ENCODE assay signal across 8 mouse cellular contexts in genomic region chr15:59728817-59729560, GRCm38 (mm10).
DNase-seq lines count a peak whose midpoint lies in the region; ATAC-seq and TF ChIP-seq lines count a peak whose summit lies in the region.

No protein-coding gene starts in this region.

- peaks cover 35% of the 10 kb centered on the region for H3K4me1 ChIP-seq in bone marrow macrophage, adult 2 months (ENCODE audit: control insufficient read depth, insufficient read depth, low read length)
- peaks cover 7% of the 10 kb centered on the region for H3K4me1 ChIP-seq in liver, embryonic 13.5 days (replicated peaks)
- no peaks in the 10 kb centered on the region for H3K4me1 ChIP-seq in forebrain, embryonic 13.5 days
- H3K4me1 ChIP-seq in midbrain, embryonic 10.5 days: no peaks in the 10 kb centered on the region

- H3K4me3 ChIP-seq in layer of hippocampus, adult 2 months: no peak overlapping the region
- H3K4me3 ChIP-seq in bone marrow macrophage, adult 2 months (ENCODE audit: insufficient read depth, low read length): peak overlapping the region; percentile 21
- H3K4me3 ChIP-seq in liver, embryonic 13.5 days (replicated peaks): no peak overlapping the region
- no peak overlapping the region for H3K4me3 ChIP-seq in forebrain, embryonic 13.5 days
- no peak overlapping the region for H3K4me3 ChIP-seq in midbrain, embryonic 10.5 days

- peak; percentile 33 for DNase-seq in adrenal gland, adult 2 months
- no peak for DNase-seq in adrenal gland, postnatal 25 days
- DNase-seq in layer of hippocampus, adult 2 months (ENCODE audit: low spot score in 2 of 2): peak in 1 of 2 experiments; percentile 16
- DNase-seq in layer of hippocampus, adult 9-10 months (ENCODE audit: low spot score): no peak
- no peak for DNase-seq in liver, embryonic 13.5 days
- no peak for DNase-seq in midbrain, embryonic 10.5 days (ENCODE audit: low spot score)

- ATAC-seq in liver, embryonic 13.5 days (ENCODE audit: low read depth): no peak
- no peak for ATAC-seq in forebrain, embryonic 13.5 days

- no peak for TF ChIP-seq CTCF in layer of hippocampus, adult 2 months (conservative IDR thresholded peaks at IDR 0.05)
- TF ChIP-seq CTCF in bone marrow macrophage, adult 2 months (IDR thresholded peaks at IDR 0.05; ENCODE audit: low read depth, low read length): no peak

- no peaks in the 10 kb centered on the region for H3K27me3 ChIP-seq in liver, embryonic 13.5 days
- no peaks in the 10 kb centered on the region for H3K27me3 ChIP-seq in forebrain, embryonic 13.5 days
- no peaks in the 10 kb centered on the region for H3K27me3 ChIP-seq in midbrain, embryonic 10.5 days (ENCODE audit: low read depth, poor library complexity, severe bottlenecking)

- H3K36me3 ChIP-seq in liver, embryonic 13.5 days: no peaks in the 10 kb centered on the region
- no peaks in the 10 kb centered on the region for H3K36me3 ChIP-seq in forebrain, embryonic 13.5 days (ENCODE audit: poor library complexity, severe bottlenecking)
- no peaks in the 10 kb centered on the region for H3K36me3 ChIP-seq in midbrain, embryonic 10.5 days

- no peak for TF ChIP-seq POLR2A in bone marrow macrophage, adult 2 months (IDR thresholded peaks at IDR 0.05; ENCODE audit: borderline replicate concordance, low read depth, low read length)

- H3K27ac ChIP-seq in layer of hippocampus, adult 2 months: peak overlapping the region; percentile 64
- peak overlapping the region; percentile 91 for H3K27ac ChIP-seq in bone marrow macrophage, adult 2 months (ENCODE audit: insufficient read depth, low read depth, low read length)
- H3K27ac ChIP-seq in liver, embryonic 13.5 days: peak overlapping the region; percentile 50
- H3K27ac ChIP-seq in forebrain, embryonic 13.5 days: no peak overlapping the region
- no peak overlapping the region for H3K27ac ChIP-seq in midbrain, embryonic 10.5 days (replicated peaks)

- 33% methylated on average over 11 of the region's 11 CpGs for WGBS in liver, embryonic 13.5 days (ENCODE audit: insufficient replicate concordance)
- 90% methylated on average over 11 of the region's 11 CpGs for WGBS in forebrain, embryonic 13.5 days
- 87% methylated on average over 11 of the region's 11 CpGs for WGBS in midbrain, embryonic 10.5 days

- no peak overlapping the region for H3K9ac ChIP-seq in liver, embryonic 13.5 days
- no peak overlapping the region for H3K9ac ChIP-seq in forebrain, embryonic 13.5 days

- no peaks in the 10 kb centered on the region for H3K9me3 ChIP-seq in liver, embryonic 13.5 days (replicated peaks)
- no peaks in the 10 kb centered on the region for H3K9me3 ChIP-seq in forebrain, embryonic 13.5 days (replicated peaks)
- H3K9me3 ChIP-seq in midbrain, embryonic 10.5 days (replicated peaks): no peaks in the 10 kb centered on the region

- H3K4me2 ChIP-seq in liver, embryonic 13.5 days: no peak overlapping the region
- H3K4me2 ChIP-seq in forebrain, embryonic 13.5 days: no peak overlapping the region

Comparison
In these comparisons a context has a peak if more than half of its experiments do, and no peak if none do; other contexts are left out.
1. H3K27ac ChIP-seq: peak in layer of hippocampus, adult 2 months (single experiment), bone marrow macrophage, adult 2 months (single experiment) and liver, embryonic 13.5 days (single experiment); none in forebrain, embryonic 13.5 days (single experiment) and midbrain, embryonic 10.5 days (single experiment).